Mouse (Mus musculus) neural tube, postnatal 0 days (tissue): ENCODE measurements around the gene Pid1. TPM values are rescaled to one million over a fixed set of nuclear protein-coding genes. Genes with fewer than 3 reads are reported as not detected.

Source experiments
- microRNA-seq: library from miRNA; unstranded; fragments of <30 nt; microRNA quantifications from one replicate; pipeline ENCODE4, GENCODE M21; 2016
- polyA plus RNA-seq: library from polyadenylated mRNA; unstranded; fragments of >200 nt; fragmentation: Nextera tagmentation; extraction: Ambion mirVana; gene quantifications from 2 replicates; pipeline ENCODE4 v1.2.1, GENCODE M21; 2015

Pid1 gene
- polyA plus RNA-seq = 59.2 and 66.6 TPM in 2 replicates

GRCm38 (mm10) chr1:84363967-84364366, at the start of gene Pid1:
TSS of gene Pid1 (minus strand) at chr1:84364180.

Small RNAs within 50 kb of the gene (microRNA-seq; reads per million reads assigned to microRNA genes)
- gene Mir6353 = not detected
